Mouse (Mus musculus) adrenal gland, postnatal 25 days (tissue): ENCODE results near the gene Gcnt3. TPM values are rescaled to one million over a fixed set of nuclear protein-coding genes. Genes with fewer than 3 reads are reported as not detected.

Experiments
- DNase-seq: peaks from one replicate; pipeline ENCODE4 v3.0.0; 2021; ENCODE audit warnings: mixed read lengths
- total RNA-seq: library from RNA; stranded (reverse); gene quantifications from 2 replicates; pipeline ENCODE4 v1.2.3, GENCODE M21; 2021

The Gcnt3 gene
- total RNA-seq, 1 experiment from 2014 or later: not detected

DNA sequence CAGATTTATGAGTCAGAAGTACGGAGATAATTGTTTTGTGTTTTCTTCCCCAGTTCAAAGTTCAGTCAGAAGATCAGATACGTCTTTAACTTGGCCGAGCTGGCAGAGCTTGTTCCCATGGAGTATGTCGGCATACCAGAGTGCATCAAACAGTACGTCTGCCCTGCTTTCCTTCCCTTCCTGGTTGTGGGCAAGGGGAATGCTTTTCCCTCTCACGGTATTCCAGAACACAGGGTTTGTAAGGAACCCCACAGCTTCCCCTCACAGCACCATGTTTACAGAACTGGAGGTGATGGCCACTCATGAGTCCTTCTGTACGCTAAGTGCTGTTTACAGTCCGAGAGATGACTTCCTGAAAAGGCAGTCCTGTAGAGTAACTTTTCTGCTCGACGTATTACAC lies 34.4 kb downstream of the Gcnt3 start:
- DNase-seq: no peak

DNA sequence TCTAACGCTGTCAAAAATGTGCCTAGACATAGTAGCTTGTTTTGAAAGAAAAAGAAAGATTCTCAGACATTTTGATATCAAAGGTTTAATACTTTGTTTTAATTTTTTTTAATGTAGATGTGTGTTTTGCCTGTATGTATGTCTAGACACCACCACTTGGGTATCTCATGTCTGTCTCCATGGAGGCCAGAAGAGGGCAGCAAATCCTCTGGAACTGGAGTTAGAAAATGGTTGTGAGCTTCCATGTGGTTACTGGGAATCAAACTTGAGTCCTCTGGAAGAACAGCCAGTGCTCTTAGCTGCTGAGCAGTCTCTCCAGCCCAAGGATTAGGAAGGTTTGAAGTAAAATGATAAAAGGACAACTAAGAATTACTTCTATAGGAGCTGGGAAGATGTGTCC lies 38.6 kb downstream of the Gcnt3 start:
- no peak for DNase-seq

DNA sequence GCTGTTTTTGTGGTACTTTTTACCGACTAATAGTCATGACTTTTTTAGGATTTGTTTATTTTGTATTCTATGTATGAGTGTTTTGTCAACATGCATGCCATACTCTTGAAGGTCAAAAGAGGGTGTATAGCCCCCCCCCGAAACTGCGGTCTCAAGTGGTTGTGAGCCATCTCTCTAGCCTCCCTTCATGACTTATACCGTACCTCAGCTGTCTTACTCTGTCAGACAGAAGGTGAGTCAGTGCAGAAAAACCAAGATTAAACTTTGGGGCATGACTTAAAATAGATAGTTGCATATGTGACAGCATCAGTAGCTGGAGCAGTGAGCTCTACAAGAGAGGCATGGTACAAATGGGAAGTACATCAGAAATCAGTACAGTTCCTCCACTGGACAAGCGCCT lies 43.3 kb downstream of the Gcnt3 start:
- no peak for DNase-seq

DNA sequence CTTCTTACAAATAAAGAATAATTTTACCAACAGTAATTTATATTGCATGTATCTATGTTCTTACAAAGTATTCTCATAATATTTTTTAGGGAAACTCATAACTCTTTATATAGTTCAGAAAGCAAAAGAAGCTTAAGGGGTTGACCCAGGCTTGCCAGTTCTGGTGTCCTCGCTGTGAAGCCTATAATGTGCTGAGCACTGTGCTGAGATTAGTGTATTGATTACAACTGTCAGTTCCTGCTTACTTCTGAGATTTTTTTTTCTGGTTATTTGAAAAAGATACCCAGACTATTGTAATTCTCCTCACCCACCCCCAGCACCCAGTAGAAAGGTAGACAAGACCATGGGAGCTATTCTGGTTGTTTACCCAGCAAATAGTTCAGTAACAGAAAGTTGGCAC lies 44.4 kb downstream of the Gcnt3 start:
- no peak for DNase-seq

DNA sequence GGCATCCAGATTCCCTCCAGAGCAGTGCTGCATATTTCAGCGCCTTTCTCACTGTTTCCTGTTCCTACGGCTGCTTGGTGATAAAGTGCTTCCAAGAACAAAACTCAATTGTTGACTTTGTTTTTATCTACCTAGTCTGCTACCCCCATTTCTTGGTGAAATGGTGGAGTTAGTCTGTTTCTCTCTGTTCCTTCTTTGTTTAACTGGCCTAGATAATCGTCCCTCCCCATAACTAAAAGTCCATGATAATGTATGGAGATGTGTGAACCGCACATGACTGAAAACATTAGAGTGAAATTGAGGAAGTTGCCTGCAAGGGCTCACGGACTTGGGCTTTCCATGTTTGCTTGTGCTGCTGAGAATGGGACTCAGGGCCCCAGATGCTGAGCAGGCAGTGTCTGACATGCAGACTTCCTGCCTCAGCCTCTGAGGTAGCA lies 45.0 kb downstream of the Gcnt3 start:
- DNase-seq: no peak

DNA sequence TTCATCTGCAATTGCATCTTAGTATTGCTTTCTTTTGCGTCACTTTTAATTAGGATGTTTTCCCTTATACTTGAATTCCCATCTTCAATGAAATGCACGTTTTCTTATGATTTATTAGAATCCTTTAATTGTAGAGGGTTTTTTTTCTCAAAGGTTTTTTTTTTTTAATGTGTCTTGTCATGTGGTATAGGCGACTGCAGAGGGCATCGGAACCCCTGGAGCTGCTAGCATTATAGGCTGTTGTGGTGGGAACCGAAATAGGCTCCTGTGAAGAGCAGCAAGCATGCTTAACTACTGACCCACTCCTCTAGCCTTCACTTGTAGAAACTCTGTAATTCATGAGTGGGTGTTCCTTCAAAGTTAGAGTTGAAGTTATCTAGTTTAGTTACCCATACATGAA lies 47.5 kb downstream of the Gcnt3 start:
- no peak for DNase-seq

DNA sequence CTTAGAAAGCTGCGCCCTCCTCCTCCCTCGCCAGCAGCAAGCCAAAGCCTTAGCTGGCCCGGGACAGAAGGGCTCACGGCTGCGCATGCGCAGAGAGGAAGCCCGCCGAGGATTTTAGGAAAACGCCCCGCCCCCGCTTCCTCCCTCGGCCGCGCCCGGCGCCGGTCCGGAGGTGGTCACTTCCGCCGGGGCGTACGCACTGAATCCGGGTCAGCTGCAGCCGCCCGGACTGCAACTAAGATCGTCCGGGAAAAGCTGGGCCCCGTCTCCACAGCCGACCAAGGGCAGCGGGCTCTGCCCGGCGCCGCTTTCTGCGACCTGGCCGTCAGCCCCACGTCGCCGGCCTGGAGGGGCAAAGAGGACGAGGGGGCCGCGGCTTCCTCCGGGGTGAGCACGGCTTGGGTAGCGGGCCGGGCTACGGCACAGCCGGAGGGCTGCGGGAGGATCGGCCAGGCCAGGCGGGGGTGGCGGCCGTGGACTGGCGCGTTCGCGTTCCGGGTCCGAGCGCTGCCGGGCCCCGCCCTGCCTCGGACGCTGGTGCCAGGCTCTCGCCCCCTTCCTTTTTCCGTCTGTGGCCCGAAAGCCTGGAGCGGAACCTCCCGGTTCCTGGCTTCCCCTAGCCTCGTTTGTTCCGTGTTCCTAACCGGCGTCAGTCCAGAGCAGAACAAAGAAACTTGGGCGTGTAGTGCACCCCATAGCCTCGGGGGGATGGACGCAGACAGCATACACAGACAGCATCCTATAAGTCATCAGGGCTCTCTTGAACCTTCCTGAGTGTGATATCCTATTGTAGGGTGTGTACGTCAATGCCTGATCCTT lies 48.4 kb downstream of the Gcnt3 start, which contains the start of gene Bnip2:
TSS of gene Bnip2 (plus strand) at position 164 of the 819 bp plus-strand sequence.
- DNase-seq: peak; percentile 98

DNA sequence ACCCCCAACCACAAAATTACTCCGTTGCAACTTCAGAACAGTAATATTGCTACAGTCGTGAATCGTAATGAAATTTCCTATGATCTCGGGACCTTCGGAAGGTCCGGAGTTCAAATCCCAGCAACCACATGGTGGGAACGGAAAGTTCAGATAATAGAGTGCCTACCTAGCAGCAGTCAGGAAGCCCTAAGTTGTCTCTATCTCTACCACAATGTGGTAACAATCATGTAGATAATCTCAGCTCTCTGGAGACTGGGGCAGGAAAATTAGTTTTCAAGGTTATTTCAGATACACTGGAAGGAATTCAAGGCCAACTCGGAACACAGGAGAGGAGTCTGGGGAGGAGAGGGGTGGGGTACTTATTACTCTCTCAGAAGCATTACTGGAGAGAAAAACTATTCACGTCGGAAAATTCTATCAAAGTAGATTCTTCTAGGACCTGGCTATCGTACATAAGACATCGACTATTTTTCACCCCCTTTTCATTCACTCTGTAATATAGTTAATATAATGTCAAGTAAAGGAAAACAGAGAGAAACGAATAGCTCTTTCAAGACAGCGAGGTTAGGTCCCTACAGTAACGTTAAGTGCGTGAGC lies 49.1 kb downstream of the Gcnt3 start:
- DNase-seq: no peak

DNA sequence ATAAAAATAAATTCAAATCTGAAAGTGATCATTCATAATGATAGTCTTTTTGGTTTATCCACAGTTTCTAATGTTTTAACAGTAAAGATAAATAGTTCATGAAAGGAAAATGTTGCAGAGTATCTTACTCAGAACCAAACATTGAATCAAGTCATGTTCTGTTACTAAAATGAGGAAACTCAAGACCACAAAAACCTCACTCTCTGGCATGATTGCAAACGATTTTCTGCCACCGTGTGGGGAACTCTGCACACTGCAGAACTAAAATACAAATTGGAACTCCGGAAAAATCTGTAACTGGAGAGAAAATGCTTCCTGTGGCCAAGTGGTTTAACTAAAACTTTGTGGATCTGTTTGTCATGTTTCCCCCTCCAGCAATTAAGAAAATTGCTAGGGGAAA lies 50.3 kb downstream of the Gcnt3 start:
- peak; percentile 51 for DNase-seq

DNA sequence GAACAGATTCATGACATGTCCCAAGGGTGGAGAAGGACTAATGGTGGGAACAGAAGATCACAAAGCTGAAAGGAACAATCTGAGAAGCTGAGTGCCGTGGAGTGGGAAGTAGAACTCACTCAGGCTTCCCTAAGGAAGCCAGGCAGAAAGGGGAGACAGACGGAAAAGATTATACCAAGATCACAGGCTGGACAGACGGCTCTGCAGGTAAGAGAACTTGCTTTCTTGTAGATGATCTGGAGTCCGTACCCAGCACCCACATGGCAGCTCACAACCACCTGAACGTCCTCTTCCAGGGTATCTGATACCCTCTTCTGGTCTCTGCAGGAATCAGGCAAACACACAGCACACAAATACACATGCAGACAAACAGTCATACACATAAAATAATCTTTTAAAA lies 51.3 kb downstream of the Gcnt3 start:
- no peak for DNase-seq

DNA sequence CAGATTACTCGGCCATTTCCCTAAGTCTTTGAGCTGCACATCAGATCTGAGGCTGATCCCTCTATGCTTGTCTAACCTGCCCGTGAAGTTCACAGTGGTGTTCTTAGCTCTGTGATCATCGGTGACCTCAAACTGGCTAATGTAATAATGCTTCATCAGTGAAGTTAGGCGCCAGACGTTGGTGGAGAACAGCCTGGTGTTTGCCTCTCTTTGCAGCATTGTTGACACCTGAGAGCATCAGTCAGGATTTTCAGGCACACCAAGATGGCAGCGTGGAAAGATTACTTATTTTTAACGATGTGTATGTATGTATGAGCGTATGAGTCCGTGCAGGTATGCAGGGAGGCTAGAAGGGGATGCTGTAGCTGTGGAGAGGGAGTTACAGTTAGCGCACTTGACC lies 51.8 kb downstream of the Gcnt3 start:
- no peak for DNase-seq

DNA sequence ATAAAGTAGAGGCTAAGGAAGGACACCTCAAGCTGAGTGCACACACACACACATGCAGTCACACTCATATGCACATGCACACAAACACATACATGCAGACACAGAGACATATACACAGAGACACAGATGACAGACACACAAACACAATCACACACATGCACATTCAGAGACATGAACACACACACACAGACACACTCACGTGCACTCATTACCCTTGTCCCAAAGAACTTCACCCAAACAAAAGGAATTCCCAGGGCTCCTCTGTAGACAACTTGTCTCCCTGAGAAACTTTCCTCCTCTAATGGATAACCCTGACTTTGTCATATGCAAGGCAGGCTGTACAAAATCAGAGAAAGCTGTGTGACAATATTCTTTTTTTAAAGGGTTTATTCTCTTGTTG lies 52.4 kb downstream of the Gcnt3 start:
- no peak for DNase-seq

Other genes with a start within 250 kb of the Gcnt3 start
- gene Bnip2, start 48.6 kb downstream of the Gcnt3 start, total RNA-seq: 98.6 and 103 TPM in 2 replicates
- 94.9 and 99.8 TPM in 2 replicates for gene Gtf2a2, start 25.5 kb downstream of the Gcnt3 start, total RNA-seq
- gene Fam81a, start 104.5 kb upstream of the Gcnt3 start, total RNA-seq: 4.0 and 4.1 TPM in 2 replicates
- 24.5 TPM in 2 replicates for gene Myo1e, start 169.3 kb upstream of the Gcnt3 start, total RNA-seq